Mouse (Mus musculus) lung, embryonic 14.5 days (tissue): Measurements from ENCODE around the gene Dennd1b. TPM values are rescaled to one million over a fixed set of nuclear protein-coding genes. Genes with fewer than 3 reads are reported as not detected.

Source experiments
- ATAC-seq: fragments of 200-750 bp; cut with Nextera tagmentation; 2 replicates; pipeline ENCODE4 v1.8.0; 2017; ENCODE audit warnings: mild to moderate bottlenecking, moderate TSS enrichment, moderate library complexity; ENCODE audit not compliant: insufficient read depth
- DNase-seq: peaks from one replicate; pipeline ENCODE4 v3.0.0-alpha.2; 2015
- H3K27ac ChIP-seq: fragments of 300-500 bp; sonication (generic); 2 replicates; pipeline ENCODE4 v1.5.1; 2014; ENCODE audit warnings: low read depth, mild to moderate bottlenecking, moderate library complexity
- H3K27me3 ChIP-seq: fragments of 300-500 bp; sonication (generic); 2 replicates; pipeline ENCODE4 v1.6.1; 2014; ENCODE audit warnings: low read length, control low read depth; ENCODE audit not compliant: insufficient read depth
- H3K36me3 ChIP-seq: fragments of 300-500 bp; sonication (generic); 2 replicates; pipeline ENCODE4 v1.6.1; 2014; ENCODE audit warnings: control low read depth; ENCODE audit not compliant: insufficient read depth
- H3K4me1 ChIP-seq: fragments of 300-500 bp; sonication (generic); 2 replicates; pipeline ENCODE4 v1.6.1; 2014; ENCODE audit warnings: antibody characterized with exemption, control low read depth; ENCODE audit not compliant: insufficient read depth
- H3K4me2 ChIP-seq: fragments of 300-500 bp; sonication (generic); 2 replicates; pipeline ENCODE4 v1.6.1; 2014; ENCODE audit warnings: mild to moderate bottlenecking
- H3K4me3 ChIP-seq: fragments of 300-500 bp; sonication (generic); 2 replicates; pipeline ENCODE4 v1.5.1; 2014; ENCODE audit warnings: low read depth, low read length
- H3K9ac ChIP-seq: fragments of 300-500 bp; sonication (generic); 2 replicates; pipeline ENCODE4 v1.6.1; 2014
- H3K9me3 ChIP-seq: fragments of 300-500 bp; sonication (generic); 2 replicates; pipeline ENCODE4 v1.6.1; 2016; ENCODE audit warnings: low read depth, low read length, control low read depth
- CTCF ChIP-seq: IDR thresholded peaks from 2 replicates; pipeline ENCODE4 v1.5.1; 2016; ENCODE audit warnings: antibody characterized with exemption, low read depth
- WGBS: fragments of 180-500 bp; shearing (Covaris S2); extraction: QIAGEN DNeasy Blood & Tissue Kit; methylation state at CpG from one replicate; pipeline ENCODE4 v1.1.7; 2014; 5-methylcytosine and 5-hydroxymethylcytosine counted together
- polyA plus RNA-seq: library from polyadenylated mRNA; unstranded; fragments of >200 nt; fragmentation: Nextera tagmentation; extraction: Ambion mirVana; gene quantifications from 2 replicates; pipeline ENCODE4 v1.2.1, GENCODE M21; 2014

Gene Dennd1b
- polyA plus RNA-seq, 1 experiment from 2014 or later, result 10.8 TPM

- no peak overlapping the region for H3K4me3 ChIP-seq
- no peak overlapping the region for H3K9ac ChIP-seq
- no peaks in the 10 kb centered on the region for H3K27me3 ChIP-seq
- DNase-seq (no peak), ATAC-seq (no peak)
- H3K36me3 ChIP-seq, result no peaks in the 10 kb centered on the region
- no peak overlapping the region for H3K4me2 ChIP-seq
- TF ChIP-seq CTCF, result no peak
- no peak overlapping the region for H3K27ac ChIP-seq
- H3K9me3 ChIP-seq, result no peaks in the 10 kb centered on the region
- no peaks in the 10 kb centered on the region for H3K4me1 ChIP-seq
Observed at GRCm38 (mm10) chr1:138952173-138952572, 11.1 kb upstream of the Dennd1b start.

- no peak for DNase-seq
- WGBS, result 73% methylated on average over 5 of the region's 5 CpGs
Observed at GRCm38 (mm10) chr1:138954978-138955377, 8.3 kb upstream of the Dennd1b start.

GRCm38 (mm10) chr1:138955455-138955854 lies 7.8 kb upstream of the Dennd1b start:
- no peak for ATAC-seq
- Histone ChIP-seq H3K9ac (no peak overlapping the region), H3K27me3 (no peaks in the 10 kb centered on the region), H3K4me1 (no peaks in the 10 kb centered on the region), H3K4me3 (no peak overlapping the region), H3K36me3 (no peaks in the 10 kb centered on the region), H3K4me2 (no peak overlapping the region), H3K27ac (no peak overlapping the region), H3K9me3 (no peaks in the 10 kb centered on the region)
- DNase-seq, result no peak
- no peak for TF ChIP-seq CTCF
- 85% methylated on average over 4 of the region's 4 CpGs for WGBS

More at GRCm38 (mm10) chr1:138954978-138955377, 8.3 kb upstream of the Dennd1b start:
- no peak for ATAC-seq
- H3K36me3 ChIP-seq, result no peaks in the 10 kb centered on the region
- no peak overlapping the region for H3K4me2 ChIP-seq
- no peaks in the 10 kb centered on the region for H3K9me3 ChIP-seq
- TF ChIP-seq CTCF, result no peak
- H3K27me3 ChIP-seq, result no peaks in the 10 kb centered on the region
- H3K4me1 ChIP-seq, result no peaks in the 10 kb centered on the region
- H3K4me3 ChIP-seq, result no peak overlapping the region
- H3K9ac ChIP-seq, result no peak overlapping the region
- no peak overlapping the region for H3K27ac ChIP-seq

GRCm38 (mm10) chr1:138956511-138956910 lies 6.7 kb upstream of the Dennd1b start:
- Histone ChIP-seq H3K9me3 (no peaks in the 10 kb centered on the region), H3K4me3 (no peak overlapping the region), H3K36me3 (no peaks in the 10 kb centered on the region), H3K9ac (no peak overlapping the region), H3K27me3 (no peaks in the 10 kb centered on the region), H3K27ac (no peak overlapping the region), H3K4me1 (0 out of 2 replicates have a peak, but pooled peaks cover 3% of the 10 kb centered on the region), H3K4me2 (no peak overlapping the region)
- no peak for DNase-seq
- ATAC-seq, result no peak
- TF ChIP-seq CTCF, result no peak

DNA sequence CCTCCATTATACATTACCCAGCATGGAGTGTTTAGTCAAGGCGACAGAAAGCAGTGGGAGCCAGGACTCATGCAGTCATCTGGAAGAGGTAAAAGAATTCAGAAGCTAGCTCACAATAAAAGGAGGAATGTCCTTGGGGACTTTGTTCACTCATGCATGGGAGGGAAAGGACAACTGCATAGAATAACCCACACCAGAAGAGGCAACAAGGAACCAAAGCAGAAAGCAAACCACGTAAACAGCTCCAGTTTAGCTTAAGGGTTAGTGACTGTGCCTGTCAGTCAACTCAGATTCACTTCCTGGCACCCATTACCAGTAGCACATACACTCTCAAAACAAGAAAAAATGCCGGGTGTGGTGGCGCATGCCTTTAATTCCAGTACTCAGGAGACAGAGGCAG lies 6.1 kb upstream of the Dennd1b start:
- H3K27me3 ChIP-seq, result no peaks in the 10 kb centered on the region
- no peak for TF ChIP-seq CTCF
- no peaks in the 10 kb centered on the region for H3K36me3 ChIP-seq
- H3K9me3 ChIP-seq, result no peaks in the 10 kb centered on the region
- H3K27ac ChIP-seq, result no peak overlapping the region
- no peak for DNase-seq
- 66% methylated on average over 4 of the region's 4 CpGs for WGBS
- no peak overlapping the region for H3K4me2 ChIP-seq
- H3K4me1 ChIP-seq, result 0 out of 2 replicates have a peak, but pooled peaks cover 3% of the 10 kb centered on the region
- ATAC-seq, result no peak
- H3K9ac ChIP-seq, result no peak overlapping the region
- no peak overlapping the region for H3K4me3 ChIP-seq

GRCm38 (mm10) chr1:138958863-138959262 lies 4.4 kb upstream of the Dennd1b start:
- no peak overlapping the region for H3K4me2 ChIP-seq
- no peak overlapping the region for H3K27ac ChIP-seq
- no peak for TF ChIP-seq CTCF
- no peaks in the 10 kb centered on the region for H3K9me3 ChIP-seq
- H3K9ac ChIP-seq, result no peak overlapping the region
- 0 out of 2 replicates have a peak, but pooled peaks cover 3% of the 10 kb centered on the region for H3K4me1 ChIP-seq
- ATAC-seq (no peak), DNase-seq (no peak)
- no peak overlapping the region for H3K4me3 ChIP-seq
- 79% methylated on average over 3 of the region's 3 CpGs for WGBS
- H3K36me3 ChIP-seq, result no peaks in the 10 kb centered on the region
- no peaks in the 10 kb centered on the region for H3K27me3 ChIP-seq

DNA sequence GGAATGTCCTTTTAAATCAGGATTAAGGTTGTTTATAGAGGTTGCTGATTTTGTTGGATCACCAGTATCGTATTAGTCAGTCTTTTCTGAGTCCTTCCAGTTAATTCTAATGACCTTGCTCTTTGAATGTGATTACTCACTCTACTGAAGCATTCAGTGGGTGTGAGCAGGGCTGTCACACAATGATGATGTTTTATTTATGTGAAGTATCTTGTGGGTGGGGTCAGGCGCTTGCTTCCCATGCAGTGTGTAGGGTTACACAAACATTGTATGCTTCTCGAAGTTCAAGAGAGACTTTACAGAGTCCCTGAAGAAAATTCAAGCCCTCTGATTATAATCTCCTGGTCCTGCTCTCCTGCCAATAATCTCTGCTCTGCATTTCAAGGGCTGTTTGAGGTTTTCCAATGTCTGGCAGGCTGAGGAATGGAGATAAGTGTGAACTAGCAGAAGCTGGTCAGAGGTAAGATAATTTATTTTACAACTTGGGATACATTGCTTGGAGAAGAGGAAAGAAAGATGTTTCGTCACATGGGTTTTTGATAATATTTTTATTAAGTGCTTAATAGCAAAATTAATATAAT lies 3.2 kb upstream of the Dennd1b start:
- TF ChIP-seq CTCF, result no peak
- no peaks in the 10 kb centered on the region for H3K27me3 ChIP-seq
- H3K27ac ChIP-seq, result 0 out of 2 replicates have a peak overlapping the region, but pooled peaks have one; percentile 1
- H3K4me2 ChIP-seq, result no peak overlapping the region
- H3K36me3 ChIP-seq, result no peaks in the 10 kb centered on the region
- ATAC-seq, result no peak
- no peaks in the 10 kb centered on the region for H3K9me3 ChIP-seq
- WGBS, result 26% methylated on average over 4 of the region's 4 CpGs
- H3K9ac ChIP-seq, result no peak overlapping the region
- DNase-seq, result no peak
- H3K4me3 ChIP-seq, result no peak overlapping the region
- 0 out of 2 replicates have a peak, but pooled peaks cover 3% of the 10 kb centered on the region for H3K4me1 ChIP-seq
